Mouse (Mus musculus) C2C12 (cell line): ENCODE data around the gene Fcamr. TPM values are rescaled to one million over a fixed set of nuclear protein-coding genes. Genes with fewer than 3 reads are reported as not detected.

ENCODE experiments used
- H3K27me3 ChIP-seq: one replicate; pipeline ENCODE4 v1.6.1; 2011; ENCODE audit not compliant: control insufficient read depth, insufficient read depth, insufficient read length
- H3K36me3 ChIP-seq: one replicate; pipeline ENCODE4 v1.6.1; 2011; ENCODE audit not compliant: control insufficient read depth, insufficient read depth
- H3K4me3 ChIP-seq: one replicate; pipeline ENCODE4 v1.5.1; 2011; ENCODE audit warnings: mild to moderate bottlenecking, control low read depth; ENCODE audit not compliant: poor library complexity, insufficient read depth, severe bottlenecking
- H3K79me2 ChIP-seq: one replicate; pipeline ENCODE4 v1.6.1; 2011; ENCODE audit not compliant: control insufficient read depth, insufficient read depth
- H3K79me3 ChIP-seq: one replicate; pipeline ENCODE4 v1.6.1; 2011; ENCODE audit warnings: low read depth, control low read depth
- H3ac ChIP-seq: one replicate; pipeline ENCODE3; 2011; ENCODE audit warnings: low read depth; ENCODE audit not compliant: control insufficient read depth, insufficient read length
- CEBPB ChIP-seq: IDR thresholded peaks from one replicate; pipeline ENCODE4 v1.6.1; 2011; ENCODE audit warnings: low read depth, mild to moderate bottlenecking, control low read depth, moderate library complexity
- CTCF ChIP-seq: IDR thresholded peaks from one replicate; pipeline ENCODE4 v1.5.1; 2011; ENCODE audit not compliant: control insufficient read depth, insufficient read depth, insufficient read length
- FOSL1 ChIP-seq: IDR thresholded peaks from one replicate; pipeline ENCODE4 v1.8.0; 2011; ENCODE audit warnings: mild to moderate bottlenecking, low read length; ENCODE audit not compliant: poor library complexity, insufficient read depth, severe bottlenecking
- MAX ChIP-seq: IDR thresholded peaks from one replicate; pipeline ENCODE4 v1.6.1; 2011; ENCODE audit warnings: mild to moderate bottlenecking, control low read depth
- MYOD1 ChIP-seq: IDR thresholded peaks from one replicate; pipeline ENCODE4 v1.6.1; 2011; ENCODE audit warnings: low read depth; ENCODE audit not compliant: control insufficient read depth, insufficient read length
- MYOG ChIP-seq: IDR thresholded peaks from one replicate; pipeline ENCODE4 v1.6.1; 2011; ENCODE audit not compliant: control insufficient read depth, insufficient read length; ENCODE audit errors: extremely low read depth
- USF1 ChIP-seq: IDR thresholded peaks from one replicate; pipeline ENCODE4 v1.6.1; 2011; ENCODE audit warnings: low read depth, mild to moderate bottlenecking, control low read depth, moderate library complexity
- polyA plus RNA-seq: library from polyadenylated mRNA; unstranded; fragments of >200 nt; fragmentation: generic; extraction: Trizol; gene quantifications from one replicate; pipeline ENCODE4 v1.2.1, GENCODE M21; 2012; ENCODE audit warnings: missing spikeins

The Fcamr gene
- polyA plus RNA-seq, 1 experiment = not detected

GRCm38 (mm10) chr1:130769925-130770324 lies 30.8 kb upstream of the Fcamr start:
- no peak overlapping the region for H3K4me3 ChIP-seq
- TF ChIP-seq FOSL1 (no peak), MYOD1 (no peak), USF1 (no peak), MAX (no peak), CEBPB (no peak), CTCF (no peak), MYOG (no peak)

GRCm38 (mm10) chr1:130770487-130770886 lies 30.2 kb upstream of the Fcamr start:
- Histone ChIP-seq H3K36me3 (no peaks in the 10 kb centered on the region), H3ac (no peak overlapping the region), H3K79me2 (no peaks in the 10 kb centered on the region), H3K79me3 (no peaks in the 10 kb centered on the region), H3K4me3 (no peak overlapping the region), H3K27me3 (peaks cover 5% of the 10 kb centered on the region)
- TF ChIP-seq USF1 = no peak
- TF ChIP-seq CTCF = no peak
- no peak for TF ChIP-seq MYOG
- no peak for TF ChIP-seq CEBPB
- TF ChIP-seq MAX = no peak

More at GRCm38 (mm10) chr1:130769925-130770324, 30.8 kb upstream of the Fcamr start:
- no peaks in the 10 kb centered on the region for H3K36me3 ChIP-seq
- H3K79me2 ChIP-seq = no peaks in the 10 kb centered on the region
- H3ac ChIP-seq = no peak overlapping the region
- peaks cover 5% of the 10 kb centered on the region for H3K27me3 ChIP-seq
- H3K79me3 ChIP-seq = no peaks in the 10 kb centered on the region

- Histone ChIP-seq H3ac (no peak overlapping the region), H3K79me2 (no peaks in the 10 kb centered on the region), H3K79me3 (no peaks in the 10 kb centered on the region), H3K27me3 (peaks cover 10% of the 10 kb centered on the region), H3K36me3 (no peaks in the 10 kb centered on the region), H3K4me3 (no peak overlapping the region)
- peak; percentile 8 for TF ChIP-seq USF1
- no peak for TF ChIP-seq MAX
- no peak for TF ChIP-seq CTCF
- no peak for TF ChIP-seq MYOD1
- no peak for TF ChIP-seq FOSL1
- TF ChIP-seq MYOG = no peak
- no peak for TF ChIP-seq CEBPB
Observed at GRCm38 (mm10) chr1:130770981-130771494, 29.7 kb upstream of the Fcamr start.

- Histone ChIP-seq H3K79me3 (no peaks in the 10 kb centered on the region), H3K79me2 (no peaks in the 10 kb centered on the region), H3K27me3 (peaks cover 8% of the 10 kb centered on the region), H3K36me3 (no peaks in the 10 kb centered on the region), H3ac (no peak overlapping the region), H3K4me3 (no peak overlapping the region)
- TF ChIP-seq FOSL1 (no peak), CEBPB (no peak), MYOG (no peak), CTCF (no peak), MAX (no peak), USF1 (no peak), MYOD1 (no peak)
Observed at GRCm38 (mm10) chr1:130775234-130775633, 25.5 kb upstream of the Fcamr start.

- H3K4me3 ChIP-seq = no peak overlapping the region
- H3K27me3 ChIP-seq = peaks cover 8% of the 10 kb centered on the region
- TF ChIP-seq MAX (no peak), CEBPB (no peak), MYOG (no peak)
- H3K79me2 ChIP-seq = no peaks in the 10 kb centered on the region
- no peaks in the 10 kb centered on the region for H3K79me3 ChIP-seq
- H3ac ChIP-seq = no peak overlapping the region
- no peaks in the 10 kb centered on the region for H3K36me3 ChIP-seq
Observed at GRCm38 (mm10) chr1:130775691-130776331, 24.9 kb upstream of the Fcamr start.

- Histone ChIP-seq H3K4me3 (no peak overlapping the region), H3K79me3 (no peaks in the 10 kb centered on the region), H3K27me3 (peaks cover 8% of the 10 kb centered on the region), H3K79me2 (no peaks in the 10 kb centered on the region), H3ac (no peak overlapping the region), H3K36me3 (no peaks in the 10 kb centered on the region)
- no peak for TF ChIP-seq MAX
- TF ChIP-seq USF1 = no peak
- TF ChIP-seq CEBPB = no peak
- TF ChIP-seq MYOG = no peak
- TF ChIP-seq CTCF = no peak
- TF ChIP-seq MYOD1 = no peak
- no peak for TF ChIP-seq FOSL1
Observed at GRCm38 (mm10) chr1:130776645-130777044, 24.1 kb upstream of the Fcamr start.
